Mouse (Mus musculus) intestine, postnatal 0 days (tissue): ENCODE data around the gene Tnfsf12. TPM values are rescaled to one million over a fixed set of nuclear protein-coding genes. Genes with fewer than 3 reads are reported as not detected.

ENCODE experiments used
- ATAC-seq: fragments of 200-750 bp; cut with Nextera tagmentation; 2 replicates; pipeline ENCODE4 v1.8.0; 2017; ENCODE audit warnings: mild to moderate bottlenecking, moderate TSS enrichment, moderate library complexity
- H3K27ac ChIP-seq: fragments of 300-500 bp; sonication (generic); 2 replicates; pipeline ENCODE4 v1.5.1; 2014; ENCODE audit warnings: mild to moderate bottlenecking, low read depth, low read length, moderate library complexity
- H3K27me3 ChIP-seq: fragments of 300-500 bp; sonication (generic); replicated peaks from 2 replicates; pipeline ENCODE4 v1.6.1; 2014; ENCODE audit warnings: low read length, mixed read lengths; ENCODE audit not compliant: control insufficient read depth, insufficient read depth
- H3K36me3 ChIP-seq: fragments of 300-500 bp; sonication (generic); 2 replicates; pipeline ENCODE4 v1.6.1; 2014; ENCODE audit warnings: mild to moderate bottlenecking, moderate library complexity; ENCODE audit not compliant: control insufficient read depth, insufficient read depth
- H3K4me1 ChIP-seq: fragments of 300-500 bp; sonication (generic); replicated peaks from 2 replicates; pipeline ENCODE4 v1.6.1; 2014; ENCODE audit warnings: antibody characterized with exemption, low read length, mixed read lengths; ENCODE audit not compliant: control insufficient read depth, insufficient read depth
- H3K4me2 ChIP-seq: fragments of 300-500 bp; sonication (generic); replicated peaks from 2 replicates; pipeline ENCODE4 v1.6.1; 2014; ENCODE audit warnings: low read depth, mild to moderate bottlenecking, moderate library complexity
- H3K4me3 ChIP-seq: fragments of 300-500 bp; sonication (generic); 2 replicates; pipeline ENCODE4 v1.5.1; 2014; ENCODE audit warnings: low read depth, low read length
- H3K9ac ChIP-seq: fragments of 300-500 bp; sonication (generic); 2 replicates; pipeline ENCODE4 v1.6.1; 2014; ENCODE audit warnings: mild to moderate bottlenecking, low read depth, low read length
- H3K9me3 ChIP-seq: fragments of 300-500 bp; sonication (generic); 2 replicates; pipeline ENCODE4 v1.6.1; 2016; ENCODE audit warnings: mixed run types; ENCODE audit not compliant: control insufficient read depth
- CTCF ChIP-seq: sonication (generic); IDR thresholded peaks from 2 replicates; pipeline ENCODE4 v1.5.1; 2016; ENCODE audit warnings: low read depth, mild to moderate bottlenecking, control low read depth, antibody characterized with exemption, moderate library complexity
- whole genome bisulfite sequencing: fragments of 180-500 bp; shearing (Covaris S2); extraction: QIAGEN DNeasy Blood & Tissue Kit; methylation state at CpG from one replicate; pipeline ENCODE4 v1.1.7; 2014; 5-methylcytosine and 5-hydroxymethylcytosine counted together
- polyA plus RNA-seq: library from polyadenylated mRNA; unstranded; fragments of >200 nt; fragmentation: Nextera tagmentation; extraction: Ambion mirVana; gene quantifications from 2 replicates; pipeline ENCODE4 v1.2.1, GENCODE M21; 2015

Tnfsf12 gene
- polyA plus RNA-seq, 1 experiment from 2014 or later, result 7.2 TPM

DNA sequence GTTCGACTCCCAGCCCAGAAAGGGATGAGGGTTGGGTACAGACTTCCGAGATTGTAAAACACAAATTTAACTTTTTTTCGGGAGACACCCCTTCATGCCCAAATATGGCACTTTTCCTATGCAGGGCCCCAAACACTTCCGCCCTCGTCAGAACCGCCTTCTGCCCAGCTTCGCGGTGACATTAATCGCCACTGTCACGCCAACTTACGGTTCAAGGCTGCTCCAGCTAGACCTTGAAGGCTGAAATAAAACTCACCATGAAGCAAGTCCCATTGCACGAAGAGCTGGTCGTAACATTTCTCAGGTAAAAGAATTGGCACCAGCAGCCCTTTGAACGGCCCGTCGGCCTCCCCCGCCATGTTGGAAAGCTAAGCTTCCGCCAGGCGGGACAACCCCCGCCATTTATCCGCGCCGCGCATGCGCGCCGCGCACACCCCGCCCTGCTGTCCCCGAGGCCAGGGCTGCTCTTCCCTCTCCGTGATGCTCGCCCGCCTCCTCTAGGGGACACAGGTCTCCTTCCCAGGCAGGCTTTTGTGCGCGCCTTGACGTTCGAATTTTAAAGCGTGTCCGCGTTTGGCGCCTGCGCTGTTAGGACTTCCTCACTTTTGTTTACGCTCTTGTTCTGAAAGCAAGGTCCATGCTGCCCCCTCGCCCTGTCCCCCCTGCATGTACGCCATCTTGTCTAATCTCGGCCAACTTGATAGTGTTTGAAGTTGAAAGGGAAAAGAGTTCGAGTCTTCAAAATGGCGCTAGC lies 33.3 kb downstream of the Tnfsf12 start, which contains the start of gene Mpdu1:
Gene Mpdu1, minus strand, starts transcription at position 430 of the 754 bp plus-strand sequence.
- TF ChIP-seq CTCF, result peak; percentile 72
- Histone ChIP-seq H3K4me2 (peak within 1 kb of the TSS; percentile 64), H3K4me1 (0 out of 2 replicates have a peak, but pooled peaks cover 8% of the 10 kb centered on the region), H3K9ac (peak within 1 kb of the TSS; percentile 63), H3K27me3 (no peaks in the 10 kb centered on the region), H3K4me3 (peak within 1 kb of the TSS; percentile 50), H3K9me3 (no peaks in the 10 kb centered on the region), H3K36me3 (peaks cover 52% of the 10 kb centered on the region), H3K27ac (peak within 1 kb of the TSS; percentile 93)
- under 1% methylated on average over 48 of the region's 48 CpGs for WGBS
- peak; percentile 93 for ATAC-seq

GRCm38 (mm10) chr11:69661221-69661881 lies 34.3 kb downstream of the Tnfsf12 start:
- 0 out of 2 replicates have a peak, but pooled peaks cover 8% of the 10 kb centered on the region for H3K4me1 ChIP-seq
- WGBS, result 49% methylated on average over 3 of the region's 3 CpGs
- H3K36me3 ChIP-seq, result peaks cover 55% of the 10 kb centered on the region
- no peaks in the 10 kb centered on the region for H3K9me3 ChIP-seq
- peak overlapping the region; percentile 50; the same call in 1 of the 2 replicates for H3K4me3 ChIP-seq
- H3K27ac ChIP-seq, result no peak overlapping the region
- ATAC-seq, result no peak
- H3K4me2 ChIP-seq, result peak overlapping the region; percentile 64
- TF ChIP-seq CTCF, result no peak
- H3K27me3 ChIP-seq, result no peaks in the 10 kb centered on the region
- no peak overlapping the region for H3K9ac ChIP-seq

- no peak for ATAC-seq
- TF ChIP-seq CTCF, result no peak
- Histone ChIP-seq H3K4me1 (no peaks in the 10 kb centered on the region), H3K27me3 (no peaks in the 10 kb centered on the region), H3K9ac (no peak overlapping the region), H3K36me3 (peaks cover 45% of the 10 kb centered on the region), H3K4me3 (no peak overlapping the region), H3K9me3 (no peaks in the 10 kb centered on the region), H3K27ac (no peak overlapping the region), H3K4me2 (no peak overlapping the region)
- 78% methylated on average over 15 of the region's 15 CpGs for WGBS
Observed at GRCm38 (mm10) chr11:69657462-69657881, 38.2 kb downstream of the Tnfsf12 start.

DNA sequence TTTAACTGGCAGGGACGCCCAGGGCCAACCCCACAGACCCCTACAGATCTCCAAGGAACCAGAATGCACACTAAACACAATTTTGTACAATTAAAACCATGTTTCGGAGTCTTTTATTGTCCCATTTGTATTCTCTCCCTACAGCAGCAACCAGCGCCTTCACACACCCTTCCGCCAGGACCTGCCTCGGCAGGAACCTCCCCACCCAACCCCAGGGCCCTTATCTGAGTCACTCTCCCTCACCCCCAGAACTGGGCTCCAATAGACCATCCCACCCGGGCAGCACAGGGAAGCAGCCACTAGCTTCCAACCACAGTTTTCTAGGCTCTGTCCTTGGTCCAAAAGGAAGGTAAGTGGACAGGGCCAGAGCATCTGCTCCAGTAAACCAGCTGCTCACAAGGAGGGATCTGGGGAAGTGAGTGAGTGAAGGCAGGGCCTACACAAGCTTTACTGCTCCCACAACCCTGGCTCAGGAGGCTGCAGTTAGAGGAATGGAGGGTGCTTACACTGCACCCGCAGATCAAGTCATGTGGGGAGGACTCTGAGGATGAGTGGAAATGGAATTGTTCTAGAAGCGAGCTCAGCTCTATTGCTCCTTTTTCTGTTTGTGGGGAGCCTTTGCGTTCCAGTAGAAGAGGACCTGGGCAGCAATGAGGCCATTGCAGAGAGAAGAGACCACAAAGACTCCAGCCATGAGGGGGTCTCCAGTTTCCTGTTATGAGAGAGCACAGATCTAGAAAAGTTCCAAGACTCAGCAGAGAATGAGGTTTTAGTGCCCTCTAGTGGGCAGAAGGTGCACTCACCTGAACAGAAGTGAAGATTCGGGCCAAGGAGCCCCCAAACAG lies 38.8 kb downstream of the Tnfsf12 start:
- Histone ChIP-seq H3K9me3 (no peaks in the 10 kb centered on the region), H3K27ac (no peak overlapping the region), H3K4me2 (no peak overlapping the region), H3K4me3 (no peak overlapping the region), H3K4me1 (no peaks in the 10 kb centered on the region), H3K27me3 (no peaks in the 10 kb centered on the region), H3K9ac (no peak overlapping the region), H3K36me3 (peaks cover 52% of the 10 kb centered on the region)
- no peak for ATAC-seq
- TF ChIP-seq CTCF, result peak; percentile 82
- 72% methylated on average over 10 of the region's 10 CpGs for WGBS

DNA sequence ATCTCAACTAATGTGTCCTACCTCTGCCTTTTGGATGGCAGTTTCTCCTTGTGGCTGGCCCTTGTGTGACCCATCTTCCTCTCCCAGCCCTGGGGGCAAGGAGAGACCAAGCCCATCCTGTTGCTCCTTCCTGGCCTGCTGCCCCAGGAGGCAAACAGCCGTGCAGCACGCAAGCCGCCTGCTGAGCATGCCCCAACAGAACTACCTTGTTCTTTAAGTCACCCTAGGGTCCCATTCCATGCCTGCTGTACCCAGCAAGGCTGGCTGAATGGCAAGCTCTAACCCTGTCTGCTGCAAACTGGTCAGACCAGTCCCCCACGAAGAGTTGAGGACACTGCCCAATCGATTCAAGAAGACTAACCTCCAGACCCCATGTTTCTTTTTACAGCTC lies 39.6 kb downstream of the Tnfsf12 start:
- H3K4me2 ChIP-seq, result no peak overlapping the region
- no peak overlapping the region for H3K27ac ChIP-seq
- H3K9ac ChIP-seq, result no peak overlapping the region
- WGBS, result 66% methylated on average over 5 of the region's 5 CpGs
- no peaks in the 10 kb centered on the region for H3K4me1 ChIP-seq
- no peaks in the 10 kb centered on the region for H3K9me3 ChIP-seq
- H3K27me3 ChIP-seq, result no peaks in the 10 kb centered on the region
- peaks cover 60% of the 10 kb centered on the region for H3K36me3 ChIP-seq
- no peak overlapping the region for H3K4me3 ChIP-seq
- no peak for ATAC-seq
- no peak for TF ChIP-seq CTCF
